In genomic region chr4:129394089-129394870, GRCm38 (mm10) we compare ENCODE assay signal across 19 mouse cellular contexts. TPM values are rescaled to one million over a fixed set of nuclear protein-coding genes. Genes with fewer than 3 reads are reported as not detected.
A peak's percentile ranks its signal among the peaks of the same experiment; 100 is the strongest.
DNase-seq lines count a peak whose midpoint lies in the region; ATAC-seq and TF ChIP-seq lines count a peak whose summit lies in the region.
"Had no signal": no experiment of that assay in that cellular context is flagged by ENCODE, and none has a peak within 500 bp of the region (broad histone marks: within the 10 kb centered on the region; RNA-seq: fewer than 3 reads in every experiment).

No protein-coding gene starts in this region.

- no peaks in the 10 kb centered on the region for H3K27me3 ChIP-seq in kidney, embryonic 15.5 days
- no peaks in the 10 kb centered on the region for H3K27me3 ChIP-seq in stomach, postnatal 0 days (ENCODE audit: control insufficient read depth, insufficient read depth, low read length)
- H3K27me3 ChIP-seq: embryonic facial prominence, embryonic 15.5 days had no signal

- 22% methylated on average over 12 of the region's 12 CpGs for whole genome bisulfite sequencing in kidney, embryonic 15.5 days
- WGBS in stomach, postnatal 0 days, result 35% methylated on average over 11 of the region's 12 CpGs

- no peaks in the 10 kb centered on the region for H3K9me3 ChIP-seq in kidney, embryonic 15.5 days (replicated peaks)
- no peaks in the 10 kb centered on the region for H3K9me3 ChIP-seq in stomach, postnatal 0 days (ENCODE audit: control insufficient read depth, low read length)
- H3K9me3 ChIP-seq: embryonic facial prominence, embryonic 15.5 days; forebrain, embryonic 10.5 days; heart, embryonic 10.5 days; hindbrain, embryonic 10.5 days had no signal

- H3K4me1 ChIP-seq in kidney, embryonic 15.5 days, result peaks cover 10% of the 10 kb centered on the region; the same call in 1 of the 2 replicates
- no peaks in the 10 kb centered on the region for H3K4me1 ChIP-seq in stomach, postnatal 0 days (replicated peaks; ENCODE audit: control insufficient read depth, insufficient read depth)

- 0 out of 2 replicates have a peak overlapping the region, but pooled peaks have one; percentile 12 for H3K4me2 ChIP-seq in kidney, embryonic 15.5 days
- no peak overlapping the region for H3K4me2 ChIP-seq in stomach, postnatal 0 days (replicated peaks; ENCODE audit: low read depth)
- H3K4me2 ChIP-seq: embryonic facial prominence, embryonic 15.5 days had no signal

- DNase-seq in kidney, postnatal 10 days, result no peak
- DNase-seq in thymus, postnatal 25 days, result peak; percentile 13
- no peak for DNase-seq in thymus, postnatal 0 days (ENCODE audit: low spot score)
- DNase-seq in stomach, postnatal 0 days (ENCODE audit: low spot score), result no peak
- DNase-seq in cerebellum, adult 9-10 months, result no peak
- DNase-seq in left cerebral cortex, adult 9 months (ENCODE audit: low spot score in 2 of 2), result no peak
- DNase-seq: B cell, adult 2 months; cerebellum, adult 9-11 months; embryo, embryonic 11 days; gastrocnemius, postnatal 14 days; liver; liver, postnatal 0 days; spleen, adult 18-20 months had no signal

- H3K4me3 ChIP-seq in kidney, embryonic 15.5 days (replicated peaks), result no peak overlapping the region
- no peak overlapping the region for H3K4me3 ChIP-seq in stomach, postnatal 0 days (ENCODE audit: low read depth, low read length)
- H3K4me3 ChIP-seq: embryonic facial prominence, embryonic 15.5 days; forebrain, embryonic 10.5 days; heart, embryonic 10.5 days; hindbrain, embryonic 10.5 days had no signal

- no peak for TF ChIP-seq CTCF in stomach, postnatal 0 days (IDR thresholded peaks at IDR 0.05; ENCODE audit: low read depth)

- H3K27ac ChIP-seq in kidney, embryonic 15.5 days, result 0 out of 2 replicates have a peak overlapping the region, but pooled peaks have one; percentile 18
- H3K27ac ChIP-seq in stomach, postnatal 0 days (replicated peaks), result 0 out of 2 replicates have a peak overlapping the region, but pooled peaks have one; percentile 8
- H3K27ac ChIP-seq: embryonic facial prominence, embryonic 15.5 days; forebrain, embryonic 10.5 days; heart, embryonic 10.5 days; hindbrain, embryonic 10.5 days had no signal

- ATAC-seq in kidney, embryonic 15.5 days (replicated peaks; ENCODE audit: low FRiP score), result peak; percentile 71; the same call in 1 of the 2 replicates
- ATAC-seq in megakaryocyte, adult 5-6 weeks (ENCODE audit: poor library complexity, severe bottlenecking), result peak; percentile 49; the same call in 1 of the 2 replicates
- ATAC-seq in stomach, postnatal 0 days (ENCODE audit: low FRiP score, low TSS enrichment), result peak; percentile 60
- ATAC-seq: liver, postnatal 0 days had no signal

- H3K9ac ChIP-seq in kidney, embryonic 15.5 days, result no peak overlapping the region
- no peak overlapping the region for H3K9ac ChIP-seq in stomach, postnatal 0 days (ENCODE audit: low read length)
- H3K9ac ChIP-seq: embryonic facial prominence, embryonic 15.5 days; liver, postnatal 0 days had no signal

- no peak for TF ChIP-seq EP300 in stomach, postnatal 0 days (optimal IDR thresholded peaks at IDR 0.05)

- no peaks in the 10 kb centered on the region for H3K36me3 ChIP-seq in kidney, embryonic 15.5 days
- H3K36me3 ChIP-seq in stomach, postnatal 0 days (ENCODE audit: control insufficient read depth, insufficient read depth, low read length), result no peaks in the 10 kb centered on the region
- H3K36me3 ChIP-seq: embryonic facial prominence, embryonic 15.5 days; forebrain, embryonic 10.5 days; heart, embryonic 10.5 days; hindbrain, embryonic 10.5 days had no signal

RNA-seq across cellular contexts. Expression of gene Zbtb8a, which starts 16.4 kb away (rescaled TPM):
- polyA plus RNA-seq in kidney, embryonic 15.5 days (2015; fragmentation: Nextera tagmentation; extraction: Ambion mirVana), result 15.7 and 18.0 TPM in 2 replicates
- 6.0 and 6.6 TPM in 2 replicates for polyA plus RNA-seq in thymus, postnatal 0 days (2015; fragmentation: Nextera tagmentation; extraction: Ambion mirVana)
- total RNA-seq in megakaryocyte, adult 5-6 weeks (2015), result 3.0 and 3.3 TPM in 2 replicates
- total RNA-seq in megakaryocyte, adult 5-6 weeks (2017), result 9.3 and 9.4 TPM in 2 replicates
- 12.2 and 13.0 TPM in 2 replicates for polyA plus RNA-seq in stomach, postnatal 0 days (2015; fragmentation: Nextera tagmentation; extraction: Ambion mirVana)

RNA-seq across cellular contexts. Expression of gene Zbtb8b, which starts 46.4 kb away (rescaled TPM):
- polyA plus RNA-seq in kidney, embryonic 15.5 days (2015; fragmentation: Nextera tagmentation; extraction: Ambion mirVana), result 4.1 and 4.9 TPM in 2 replicates
- polyA plus RNA-seq in thymus, postnatal 0 days (2015; fragmentation: Nextera tagmentation; extraction: Ambion mirVana), result 1.7 and 1.8 TPM in 2 replicates
- not detected in 2 replicates for total RNA-seq in megakaryocyte, adult 5-6 weeks (2015)
- not detected in 2 replicates for total RNA-seq in megakaryocyte, adult 5-6 weeks (2017)
- polyA plus RNA-seq in stomach, postnatal 0 days (2015; fragmentation: Nextera tagmentation; extraction: Ambion mirVana), result 0.68 and 0.72 TPM in 2 replicates
- total RNA-seq: gastrocnemius, postnatal 14 days had no signal

RNA-seq across cellular contexts. Expression of gene Zbtb8os, which starts 58.8 kb away (rescaled TPM):
- 46.9 and 47.5 TPM in 2 replicates for polyA plus RNA-seq in kidney, embryonic 15.5 days (2015; fragmentation: Nextera tagmentation; extraction: Ambion mirVana)
- polyA plus RNA-seq in thymus, postnatal 0 days (2015; fragmentation: Nextera tagmentation; extraction: Ambion mirVana), result 87.7 and 96.2 TPM in 2 replicates
- 60.9 and 69.8 TPM in 2 replicates for total RNA-seq in megakaryocyte, adult 5-6 weeks (2015)
- total RNA-seq in megakaryocyte, adult 5-6 weeks (2017), result 79.7 and 84.8 TPM in 2 replicates
- 41.7 and 42.5 TPM in 2 replicates for polyA plus RNA-seq in stomach, postnatal 0 days (2015; fragmentation: Nextera tagmentation; extraction: Ambion mirVana)

RNA-seq across cellular contexts. Expression of gene Rbbp4, which starts 59.1 kb away (rescaled TPM):
- 430 and 490 TPM in 2 replicates for polyA plus RNA-seq in kidney, embryonic 15.5 days (2015; fragmentation: Nextera tagmentation; extraction: Ambion mirVana)
- 504 and 513 TPM in 2 replicates for polyA plus RNA-seq in thymus, postnatal 0 days (2015; fragmentation: Nextera tagmentation; extraction: Ambion mirVana)
- 174 and 182 TPM in 2 replicates for total RNA-seq in megakaryocyte, adult 5-6 weeks (2015)
- 86.5 and 88.9 TPM in 2 replicates for total RNA-seq in megakaryocyte, adult 5-6 weeks (2017)
- polyA plus RNA-seq in stomach, postnatal 0 days (2015; fragmentation: Nextera tagmentation; extraction: Ambion mirVana), result 149 and 153 TPM in 2 replicates
